Mouse (Mus musculus) ovary, postnatal 14 days (tissue): ENCODE measurements at regions not wholly inside any gene's neighbourhood (a gene's known extent, or its start where the extent isn't known, plus 50 kb on each side); places are given as distances from the start of the nearest gene placed in this dataset.

ENCODE experiments used
- DNase-seq: peaks from one replicate; pipeline ENCODE4 v3.0.0; 2022; ENCODE audit warnings: low spot score

DNA sequence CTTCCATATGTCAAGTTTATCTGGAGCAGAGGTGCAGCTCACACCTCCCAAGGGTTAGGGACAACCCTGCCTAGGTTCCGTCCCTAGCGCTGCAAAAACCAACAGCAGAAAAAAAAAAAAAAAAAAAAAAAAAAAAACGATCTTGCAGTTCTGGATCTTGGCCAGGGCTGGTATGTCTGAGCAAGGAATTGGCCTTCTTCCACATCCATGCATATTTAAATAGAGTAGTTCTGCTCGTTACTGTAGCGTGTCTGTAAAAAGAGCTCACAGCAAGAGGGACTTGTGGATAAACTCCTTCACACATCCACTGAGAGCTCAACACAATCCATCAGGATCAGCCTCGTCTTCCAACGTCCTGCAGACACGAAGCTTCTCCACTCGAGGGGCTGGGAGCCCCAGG, 639.4 kb upstream of the Adam5 start:
- no peak for DNase-seq

DNA sequence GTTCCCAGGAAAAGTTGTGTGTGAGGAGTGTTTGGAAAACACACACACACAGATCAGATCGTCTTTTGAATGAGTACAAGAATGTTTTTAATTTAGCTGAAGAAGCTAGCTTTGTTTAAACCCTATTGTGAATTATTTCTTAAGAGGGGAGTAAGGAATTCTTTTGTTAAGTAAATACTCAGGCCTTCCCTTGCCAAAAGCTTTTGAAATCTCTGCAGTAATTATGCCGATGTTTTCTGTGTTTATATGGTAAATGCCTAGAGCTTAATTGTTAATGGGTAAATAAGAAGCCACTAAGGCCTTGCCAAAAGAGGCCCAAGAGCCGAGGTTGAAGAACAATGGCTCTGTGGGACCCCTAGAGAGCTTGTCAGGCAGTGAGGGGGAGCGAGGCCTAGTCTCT, 638.3 kb upstream of the Adam5 start:
- no peak for DNase-seq

DNA sequence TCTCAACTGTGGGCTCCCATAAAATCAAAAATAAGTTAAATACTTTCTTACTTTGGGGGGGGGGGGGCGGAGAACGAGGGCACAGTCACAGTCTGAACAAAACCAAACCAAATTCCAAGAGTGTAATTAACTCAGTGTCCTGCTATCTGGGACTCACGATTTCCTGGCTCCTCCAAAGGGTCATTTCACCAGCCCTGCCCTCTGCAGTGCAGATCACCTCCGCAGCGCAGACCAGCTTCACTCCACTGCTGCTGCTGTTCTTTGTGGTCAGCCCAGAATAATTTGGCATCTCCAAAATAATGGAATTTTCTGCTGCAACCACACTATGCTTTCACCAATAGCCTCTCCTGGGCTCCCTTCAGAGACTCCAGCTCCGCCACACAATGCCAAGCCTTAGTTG, 631.5 kb upstream of the Adam5 start:
- DNase-seq, result no peak

DNA sequence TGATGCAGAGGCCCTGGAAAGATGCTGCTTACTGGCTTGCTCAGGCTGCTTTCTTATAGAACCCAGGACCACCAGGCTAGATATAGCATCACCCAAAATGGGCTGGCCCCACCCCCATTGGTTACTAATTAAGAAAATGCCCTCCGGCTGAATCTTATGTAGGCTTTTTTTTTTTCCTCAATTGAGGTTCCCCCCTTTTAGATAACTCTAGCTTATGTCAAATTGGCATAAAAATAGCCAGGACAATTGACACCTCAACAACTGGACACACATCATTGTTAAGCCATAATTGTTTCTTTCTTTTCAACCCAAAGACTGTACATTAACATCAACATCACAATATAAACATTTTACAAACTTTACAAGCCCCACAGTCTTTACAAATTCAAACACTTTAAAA, 630.8 kb upstream of the Adam5 start:
- DNase-seq, result no peak

DNA sequence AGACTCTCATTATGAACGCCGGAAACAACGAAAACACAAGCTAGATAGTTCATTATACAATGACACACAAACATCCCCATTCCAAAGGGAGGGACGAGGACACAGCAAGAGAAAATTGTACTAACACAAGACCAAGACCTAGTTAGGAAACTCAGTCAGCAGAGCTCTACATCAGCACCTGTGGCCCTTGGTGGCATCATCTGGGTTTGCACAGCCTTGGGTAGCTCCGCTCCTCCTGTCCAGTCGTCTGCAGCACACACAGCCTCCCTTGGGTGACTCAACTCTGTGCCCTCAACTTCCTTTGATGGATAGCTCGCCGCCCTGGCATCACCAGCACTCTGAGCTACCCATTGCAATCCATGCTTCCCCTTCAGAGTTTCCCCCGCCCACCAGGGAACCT, 629.7 kb upstream of the Adam5 start:
- no peak for DNase-seq

DNA sequence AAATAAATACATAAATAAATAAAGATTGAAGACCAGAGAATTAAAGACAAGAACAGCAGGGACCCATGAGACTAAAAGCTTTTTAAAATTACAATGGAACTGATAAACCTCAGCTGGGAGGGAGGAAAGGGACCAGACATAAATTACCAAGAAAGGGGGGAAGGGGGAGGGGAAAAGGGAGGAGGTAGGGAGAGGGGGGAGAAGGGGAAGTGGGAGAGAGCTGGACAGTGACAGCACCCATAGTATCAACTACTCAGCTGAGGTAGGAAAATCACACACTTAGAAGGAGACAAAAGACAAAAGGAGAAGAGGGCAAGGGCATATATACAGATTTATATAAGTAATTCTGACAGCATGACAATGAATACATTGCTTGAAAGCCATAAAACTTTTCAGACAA, 626.4 kb upstream of the Adam5 start:
- no peak for DNase-seq

DNA sequence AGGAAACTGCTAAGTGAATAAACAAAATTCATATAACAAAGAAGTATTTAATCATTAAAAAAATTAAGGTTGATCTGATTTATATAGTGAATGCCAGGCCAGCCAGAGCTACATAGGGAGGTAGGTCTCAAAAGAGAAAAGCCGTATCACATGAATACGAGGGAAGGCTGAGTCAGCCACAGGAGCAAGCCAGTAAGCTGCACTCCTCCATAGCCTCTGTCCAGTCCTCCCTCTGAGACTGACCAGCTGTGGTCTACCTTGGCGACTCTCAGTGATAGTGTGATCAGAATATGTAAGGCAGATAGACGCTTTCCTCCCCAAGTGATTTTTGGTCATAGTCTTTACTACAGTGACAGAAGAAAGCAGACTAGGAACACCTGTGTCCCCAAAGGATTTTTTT, 625.4 kb upstream of the Adam5 start:
- DNase-seq, result no peak

DNA sequence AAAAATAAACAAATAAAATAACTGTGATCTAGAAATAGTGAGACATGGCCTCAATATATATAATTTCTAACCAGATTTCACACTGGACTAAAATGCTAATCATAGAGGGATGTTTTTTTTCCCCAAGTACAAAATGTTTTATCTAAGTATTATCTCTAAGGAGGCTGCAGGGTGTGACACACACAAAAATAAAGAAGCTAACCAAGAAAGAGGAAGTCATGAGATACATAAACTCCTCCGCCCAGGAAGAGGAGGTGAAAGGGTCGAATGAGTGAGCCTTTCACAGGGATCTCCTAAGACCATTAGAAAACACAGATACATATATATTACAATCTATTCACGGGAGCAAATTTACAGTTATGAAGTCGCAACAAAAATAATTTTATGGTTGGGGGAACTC, 623.7 kb upstream of the Adam5 start:
- no peak for DNase-seq

DNA sequence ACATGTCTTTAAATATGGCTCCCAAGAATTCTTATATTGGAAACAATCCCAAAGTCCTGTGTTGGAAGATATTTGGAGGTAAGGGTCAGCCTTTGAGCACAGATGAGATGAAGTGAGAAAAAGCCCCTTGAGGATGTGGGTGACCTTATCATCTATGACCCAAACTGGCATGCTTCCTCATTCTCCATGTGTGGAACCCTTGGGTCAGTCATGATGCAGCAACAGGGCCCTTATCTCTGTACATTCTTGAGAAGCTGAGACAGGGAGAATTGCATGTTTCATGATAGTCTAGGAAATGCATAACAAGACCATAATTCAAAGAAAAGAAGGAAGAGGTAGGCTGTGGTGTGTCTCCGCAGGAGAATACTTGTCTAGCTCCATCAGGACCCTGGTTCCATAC, 621.8 kb upstream of the Adam5 start:
- DNase-seq, result no peak

DNA sequence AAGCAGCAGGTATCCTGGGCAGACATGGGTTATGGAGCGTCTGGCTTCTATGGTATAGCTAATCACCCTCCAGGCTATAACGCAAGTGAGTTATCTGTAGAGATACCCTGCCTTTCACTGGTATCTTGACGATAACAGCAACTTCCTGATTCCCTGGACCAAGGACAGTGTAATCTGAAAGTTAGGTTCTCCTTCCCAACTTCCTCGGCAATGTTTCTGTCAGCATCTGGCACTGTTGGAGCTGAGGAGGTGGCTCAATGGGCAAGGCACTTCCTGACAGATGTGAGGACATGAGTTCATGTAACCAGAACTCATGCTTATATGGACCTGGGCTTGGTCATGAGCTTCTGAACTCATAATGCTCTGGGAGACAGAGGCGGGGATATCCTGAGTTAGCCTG, 620.9 kb upstream of the Adam5 start:
- no peak for DNase-seq

DNA sequence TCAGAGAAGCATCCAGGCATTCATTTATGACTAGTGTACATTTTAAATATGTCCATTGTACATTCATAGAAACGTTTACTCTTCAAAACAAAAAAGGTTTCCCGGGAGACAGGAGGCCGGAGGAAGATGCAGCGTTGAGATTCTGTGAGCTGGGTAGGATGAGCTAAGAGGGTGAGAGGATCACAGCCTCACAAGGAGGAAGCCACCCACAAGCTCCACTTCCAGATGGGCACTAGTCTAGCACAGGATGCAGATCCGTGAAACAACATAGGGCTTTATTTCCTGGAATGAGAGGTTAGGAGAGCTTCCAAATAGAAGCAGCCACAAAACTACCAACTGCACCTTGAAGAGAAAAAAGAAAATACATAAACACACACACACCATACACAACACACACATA, 619.4 kb upstream of the Adam5 start:
- no peak for DNase-seq

DNA sequence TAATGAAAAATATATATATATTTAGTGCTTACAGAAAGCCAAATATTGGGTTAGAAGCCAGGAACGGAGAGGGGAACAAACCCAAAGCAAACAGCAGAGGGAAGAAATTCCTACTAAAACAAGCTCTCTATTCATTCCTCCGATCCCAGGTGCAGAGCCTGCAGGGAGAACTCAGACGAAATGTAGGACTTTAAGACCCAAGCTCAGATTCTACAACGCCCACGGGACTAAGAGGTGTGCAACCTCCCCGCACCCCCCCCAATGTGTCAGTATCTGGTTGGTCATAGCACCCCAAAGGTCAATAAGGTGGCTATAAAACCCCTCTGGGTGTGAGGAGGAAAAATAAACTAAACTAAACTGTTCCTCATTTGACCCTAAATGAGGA, 616.9 kb upstream of the Adam5 start:
- no peak for DNase-seq

DNA sequence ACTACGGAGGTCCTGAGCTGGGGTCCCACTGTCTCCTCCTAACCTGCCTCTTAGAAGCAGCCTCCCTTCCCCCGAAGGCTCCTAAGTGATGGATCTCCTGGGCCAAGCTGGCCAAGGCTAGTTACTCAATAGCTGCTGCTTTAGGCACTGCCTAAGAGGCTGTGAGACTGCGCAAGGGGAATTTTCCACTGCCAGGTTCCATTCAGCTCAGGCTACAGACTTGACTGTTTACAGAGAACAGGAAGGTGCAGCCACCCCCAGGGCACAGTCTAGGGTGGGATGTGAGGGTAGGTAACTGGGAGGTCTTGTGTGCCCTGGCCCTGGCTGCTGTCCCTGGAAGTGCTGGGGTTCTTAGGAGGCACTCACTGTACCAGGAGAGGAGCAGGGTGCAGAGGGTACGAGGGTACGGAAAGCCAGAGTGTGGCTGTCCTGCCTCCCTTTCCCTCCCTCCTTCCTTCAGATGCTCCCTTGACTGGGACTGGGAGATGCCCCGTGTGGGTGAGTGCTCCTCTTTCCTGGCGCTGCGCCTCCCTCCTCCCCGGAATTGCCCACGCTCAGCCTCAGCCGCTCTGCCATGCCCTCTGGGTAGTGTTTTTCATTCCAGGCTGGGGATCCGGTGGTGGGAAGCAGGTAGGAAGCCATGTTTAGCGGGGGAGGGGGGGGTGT, 616.4 kb upstream of the Adam5 start:
- no peak for DNase-seq

DNA sequence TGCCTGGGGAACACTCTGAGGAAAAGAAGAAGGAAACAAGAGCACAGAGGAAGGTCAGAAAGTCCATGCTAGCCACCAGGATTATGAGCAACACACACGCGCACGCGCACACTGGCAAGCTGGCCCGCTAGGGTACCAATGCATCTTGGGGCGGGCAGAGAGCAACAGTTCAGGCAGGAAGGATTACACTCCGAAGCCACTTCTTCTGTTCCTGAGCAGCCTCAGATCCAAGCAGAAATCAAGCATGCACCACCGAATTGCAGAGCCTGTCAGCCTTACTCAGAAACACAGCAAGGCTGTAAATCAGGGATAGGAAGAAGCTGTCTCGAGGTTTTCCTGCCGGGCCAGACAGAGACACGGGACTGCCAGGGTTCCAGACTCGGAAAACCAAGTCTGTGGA, 615.8 kb upstream of the Adam5 start:
- no peak for DNase-seq

DNA sequence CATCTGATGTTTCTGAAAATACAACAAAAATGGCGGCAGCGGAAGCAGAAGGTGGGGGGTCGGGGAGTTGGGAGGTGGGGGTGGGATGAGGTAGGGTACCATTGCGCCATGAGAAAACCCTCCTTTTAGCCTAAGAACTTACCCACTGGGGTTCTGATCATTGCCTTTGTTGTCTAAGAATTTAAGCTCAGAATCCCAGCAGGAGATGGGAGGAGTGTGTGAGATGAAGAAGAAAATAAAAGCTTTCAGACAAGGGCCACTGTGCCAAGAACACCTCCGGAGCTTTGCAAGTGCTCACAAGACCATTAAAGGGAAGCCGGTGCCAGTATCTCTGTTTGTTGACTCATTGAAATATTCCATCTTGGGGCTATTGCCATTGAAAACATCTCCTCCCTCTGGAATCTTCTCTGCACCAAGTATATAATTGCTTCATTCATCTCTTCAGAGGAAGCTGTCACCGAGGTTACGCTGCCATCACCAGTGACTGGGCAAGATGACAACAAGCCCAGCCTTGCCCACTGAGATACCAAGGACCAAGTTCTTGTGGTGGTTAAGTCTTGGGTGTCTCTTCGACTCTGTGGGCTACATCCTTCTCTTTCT, 614.0 kb upstream of the Adam5 start:
- no peak for DNase-seq

DNA sequence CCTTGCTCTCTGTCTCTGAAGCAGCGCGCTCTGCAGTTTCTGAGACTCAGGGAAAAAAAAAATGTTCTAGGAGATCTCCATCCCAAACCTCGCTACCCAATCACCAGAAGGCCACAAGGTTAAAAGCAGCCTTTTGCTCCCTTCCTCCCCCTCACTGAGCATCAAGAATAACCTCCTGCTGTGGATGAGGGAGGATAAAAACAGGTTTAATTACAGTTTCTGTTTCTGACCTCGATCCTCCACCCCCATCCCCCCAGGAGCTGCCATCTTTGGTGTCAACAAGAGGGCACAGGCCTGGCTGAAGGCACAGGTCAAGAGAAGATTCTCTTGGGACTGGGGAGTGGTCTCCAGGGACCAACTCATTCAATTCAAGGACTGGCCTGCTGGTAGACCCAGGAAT, 613.0 kb upstream of the Adam5 start:
- DNase-seq, result no peak

DNA sequence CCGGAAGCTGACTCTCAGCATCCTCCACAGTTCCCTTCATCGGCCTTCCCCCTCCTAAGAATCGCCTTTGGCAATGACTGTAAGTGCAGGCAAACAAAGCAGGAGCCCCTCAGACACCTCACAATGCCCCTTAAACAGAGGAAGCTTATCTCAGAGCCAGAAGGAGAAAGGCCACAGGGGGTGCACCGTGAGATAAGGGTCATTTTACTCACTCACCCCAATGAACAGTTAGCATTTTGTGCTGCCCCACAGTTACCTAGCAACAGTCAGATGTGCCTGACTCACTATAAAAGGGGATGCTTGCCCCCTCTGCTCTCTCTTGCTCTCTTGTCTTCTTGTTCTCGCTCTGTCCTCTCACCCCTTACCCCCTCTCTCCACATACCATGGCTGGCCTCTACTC, 606.4 kb upstream of the Adam5 start:
- no peak for DNase-seq

DNA sequence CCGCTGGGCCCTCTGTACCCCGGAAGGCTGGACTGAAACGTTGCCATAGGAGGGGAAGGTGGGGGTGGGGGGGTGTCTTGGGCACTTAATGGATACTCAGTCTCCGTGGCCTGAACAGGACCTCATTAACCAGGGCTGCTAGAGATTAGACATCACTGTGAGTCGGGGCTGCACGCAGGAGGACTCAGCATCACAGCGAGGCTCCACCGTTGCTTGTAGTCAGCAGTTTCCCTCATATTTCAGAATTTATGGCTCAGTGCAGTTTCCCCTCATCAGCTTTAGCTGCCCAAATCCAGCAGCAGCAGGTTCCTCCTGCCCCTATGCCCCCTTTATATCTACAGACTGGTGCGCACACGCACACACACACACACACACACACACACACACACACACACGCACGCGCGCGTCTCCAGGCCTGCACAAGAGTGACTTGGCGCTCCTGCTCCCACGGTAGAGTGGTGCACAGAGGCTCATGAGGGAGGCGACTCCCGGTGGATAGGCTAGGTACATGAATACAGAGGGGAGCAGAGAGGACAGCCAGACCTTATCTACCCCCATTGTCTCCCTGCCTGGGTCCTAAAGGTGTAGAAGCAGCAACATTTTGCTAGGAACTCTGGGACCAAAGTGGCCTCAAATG, 605.8 kb upstream of the Adam5 start:
- no peak for DNase-seq

DNA sequence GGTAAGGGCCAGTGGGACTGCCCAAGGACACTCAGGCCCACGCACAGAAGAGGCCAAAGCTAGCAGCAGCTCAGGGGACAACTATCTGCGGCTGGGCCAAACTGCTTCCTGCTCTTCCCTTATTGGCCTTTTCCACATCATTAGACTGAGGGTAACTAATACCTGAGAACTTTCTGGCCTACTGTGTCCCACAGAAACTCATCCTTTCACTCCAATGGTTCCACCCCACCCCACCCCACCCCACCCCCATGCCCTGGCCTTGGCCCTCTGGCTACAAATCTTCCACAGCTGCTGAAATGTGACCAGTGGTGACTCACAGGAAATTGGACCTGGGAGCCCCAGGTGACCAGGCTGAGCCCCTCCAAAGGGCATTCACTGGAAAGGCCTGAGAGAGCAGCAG, 604.6 kb upstream of the Adam5 start:
- no peak for DNase-seq

DNA sequence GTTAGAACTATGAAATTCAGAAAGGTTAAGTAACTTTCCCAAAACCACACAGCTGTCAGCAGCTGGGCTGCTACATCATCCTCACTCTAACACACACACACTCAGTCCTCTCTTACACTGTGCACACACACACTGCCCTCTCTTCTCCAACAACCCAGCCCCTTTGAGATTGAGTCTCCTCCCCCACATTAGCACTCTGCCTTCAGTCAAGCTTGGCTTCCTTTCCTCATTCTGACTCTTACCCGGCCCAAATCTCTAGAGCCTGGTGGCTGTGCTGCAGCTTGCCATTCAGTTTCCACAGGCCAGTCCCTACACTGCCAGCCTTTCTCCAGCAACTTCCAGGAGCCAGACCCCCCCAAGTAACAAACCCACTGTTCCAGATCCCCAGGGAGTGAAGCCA, 602.0 kb upstream of the Adam5 start:
- DNase-seq, result no peak

DNA sequence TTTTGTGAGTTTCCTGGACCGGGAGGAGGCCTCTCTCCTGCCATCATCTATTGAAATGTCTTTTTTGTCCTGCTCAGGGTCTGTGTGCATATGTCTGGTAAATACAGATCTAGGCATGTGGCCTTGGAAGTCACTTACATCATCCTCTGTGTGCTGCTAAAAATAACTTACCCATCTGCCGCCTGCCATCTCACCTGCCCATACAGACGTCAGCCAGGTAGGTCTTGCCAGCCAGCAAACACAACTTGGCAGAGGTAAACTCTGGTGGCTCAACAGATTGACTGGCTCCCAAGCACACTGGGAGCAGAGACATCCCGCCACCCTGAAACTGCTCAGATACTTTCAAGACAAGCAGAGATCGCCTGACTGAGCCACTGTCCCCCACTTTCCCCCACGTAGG, 597.3 kb upstream of the Adam5 start:
- no peak for DNase-seq

DNA sequence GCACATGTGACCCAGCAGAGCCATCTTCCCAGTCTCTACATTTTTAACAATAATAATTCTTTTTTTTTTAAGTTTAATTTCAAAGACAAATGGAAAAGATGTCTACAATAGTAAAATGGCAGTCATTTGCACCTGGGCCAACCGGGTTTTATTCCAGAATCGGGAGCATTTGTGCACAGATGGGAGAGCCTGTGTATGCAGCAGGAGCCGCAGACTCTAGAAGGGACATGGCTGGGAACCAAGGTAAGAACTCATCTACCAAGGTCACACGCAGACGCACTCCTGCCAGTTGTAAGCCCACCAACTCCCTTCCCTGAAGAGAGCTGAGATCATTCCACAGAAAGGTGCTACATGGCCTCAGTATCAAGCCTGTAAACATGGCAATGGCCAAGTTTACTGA, 586.4 kb upstream of the Adam5 start:
- no peak for DNase-seq

DNA sequence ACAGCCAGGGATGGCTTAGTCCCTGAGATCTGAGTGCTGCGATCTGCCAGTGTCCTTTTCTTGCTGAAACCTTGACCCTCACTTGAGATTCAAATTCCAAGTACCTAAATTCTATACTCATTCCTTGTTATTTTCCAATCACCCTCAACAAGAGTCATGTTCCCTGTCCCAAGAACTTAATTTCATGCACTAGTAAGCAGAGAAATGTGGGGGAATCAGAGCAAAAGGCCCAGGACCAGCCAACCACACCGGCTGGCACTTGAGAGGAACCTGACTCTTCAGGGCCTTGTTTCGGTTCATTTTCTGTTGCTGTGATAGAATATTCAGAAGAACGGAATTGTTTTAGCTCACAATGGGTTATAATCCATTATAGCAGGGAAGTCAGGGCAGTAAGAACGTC, 583.7 kb upstream of the Adam5 start:
- no peak for DNase-seq

DNA sequence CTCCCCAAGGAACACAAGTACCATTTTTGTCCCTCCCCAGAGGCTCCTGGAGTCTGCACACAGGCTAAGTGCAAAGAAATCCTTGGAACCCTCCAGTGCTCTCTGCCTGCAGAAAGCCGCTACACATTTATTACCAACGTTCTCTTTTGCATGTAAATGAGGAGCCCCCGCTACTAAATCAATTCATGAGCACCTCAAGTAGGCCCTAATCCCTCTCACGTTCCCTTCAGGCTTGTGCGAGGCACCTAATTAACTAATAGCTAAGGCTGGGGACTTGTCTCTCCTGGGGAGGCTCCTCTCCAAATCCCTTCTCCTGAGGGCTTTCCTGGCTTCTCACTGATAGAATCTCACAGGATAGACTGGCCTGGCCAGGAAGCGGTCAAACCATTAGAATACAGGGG, 568.6 kb upstream of the Adam5 start:
- no peak for DNase-seq
